Mouse (Mus musculus): ENCODE measurements around the gene Dnmt3l.
"Not testable (repeated sequence)": the region's sequence is repeated elsewhere in the genome, so short reads cannot be mapped to it uniquely, and the experiment has no call there.

- TF ChIP-seq POLR2A (IDR thresholded peaks at IDR 0.05; ENCODE audit: borderline replicate concordance, control insufficient read depth, low read depth, low read length); CTCF (IDR thresholded peaks at IDR 0.05; ENCODE audit: control insufficient read depth, insufficient read depth, low read length): not testable (repeated sequence)
Measured at GRCm38 (mm10) chr10:78011116-78011515, 30.6 kb upstream of the Dnmt3l start.
